Mouse (Mus musculus) lung, embryonic 15.5 days (tissue): ENCODE results near the gene Poll. TPM values are rescaled to one million over a fixed set of nuclear protein-coding genes. Genes with fewer than 3 reads are reported as not detected.
"Not testable (repeated sequence)": the region's sequence is repeated elsewhere in the genome, so short reads cannot be mapped to it uniquely, and the experiment has no call there.

Source experiments
- ATAC-seq: fragments of 200-750 bp; cut with Nextera tagmentation; 2 replicates; pipeline ENCODE4 v1.8.0; 2017; ENCODE audit warnings: moderate number of reproducible peaks, borderline replicate concordance; ENCODE audit not compliant: low FRiP score, low TSS enrichment; ENCODE audit errors: extremely low read depth
- H3K27ac ChIP-seq: fragments of 300-500 bp; sonication (generic); 2 replicates; pipeline ENCODE4 v1.5.1; 2015; ENCODE audit warnings: moderate library complexity, mild to moderate bottlenecking, inconsistent platforms
- H3K27me3 ChIP-seq: fragments of 300-500 bp; sonication (generic); 2 replicates; pipeline ENCODE4 v1.6.1; 2015; ENCODE audit warnings: inconsistent platforms
- H3K36me3 ChIP-seq: fragments of 300-500 bp; sonication (generic); 2 replicates; pipeline ENCODE4 v1.6.1; 2015; ENCODE audit warnings: inconsistent platforms
- H3K4me1 ChIP-seq: fragments of 300-500 bp; sonication (generic); 2 replicates; pipeline ENCODE4 v1.6.1; 2015; ENCODE audit warnings: inconsistent platforms
- H3K4me2 ChIP-seq: fragments of 300-500 bp; sonication (generic); 2 replicates; pipeline ENCODE4 v1.6.1; 2015; ENCODE audit warnings: inconsistent platforms, mild to moderate bottlenecking, moderate library complexity
- H3K4me3 ChIP-seq: fragments of 300-500 bp; sonication (generic); 2 replicates; pipeline ENCODE4 v1.5.1; 2015; ENCODE audit warnings: mild to moderate bottlenecking, inconsistent platforms
- H3K9ac ChIP-seq: fragments of 300-500 bp; sonication (generic); 2 replicates; pipeline ENCODE4 v1.6.1; 2015; ENCODE audit warnings: inconsistent platforms
- H3K9me3 ChIP-seq: fragments of 300-500 bp; sonication (generic); 2 replicates; pipeline ENCODE4 v1.6.1; 2016; ENCODE audit warnings: inconsistent platforms
- WGBS: fragments of 180-500 bp; shearing (Covaris S2); methylation state at CpG from one replicate; pipeline ENCODE4 v1.1.7; 2015; 5-methylcytosine and 5-hydroxymethylcytosine counted together
- polyA plus RNA-seq: library from polyadenylated mRNA; unstranded; fragments of >200 nt; fragmentation: Nextera tagmentation; extraction: Ambion mirVana; gene quantifications from 2 replicates; pipeline ENCODE4 v1.2.1, GENCODE M21; 2015

The Poll gene
- polyA plus RNA-seq, 1 experiment from 2014 or later: 19.9 TPM

GRCm38 (mm10) chr19:45548196-45548595 lies 12.1 kb downstream of the Poll start:
- not testable (repeated sequence) for H3K9me3 ChIP-seq, H3K4me3 ChIP-seq
- peaks cover 16% of the 10 kb centered on the region for H3K4me1 ChIP-seq

GRCm38 (mm10) chr19:45544925-45545321 lies 15.4 kb downstream of the Poll start:
- Histone ChIP-seq H3K27ac (no peak overlapping the region), H3K27me3 (peaks cover 57% of the 10 kb centered on the region), H3K9ac (no peak overlapping the region), H3K36me3 (no peaks in the 10 kb centered on the region), H3K9me3 (no peaks in the 10 kb centered on the region), H3K4me1 (peaks cover 18% of the 10 kb centered on the region), H3K4me2 (peak overlapping the region; percentile 89), H3K4me3 (peak overlapping the region; percentile 46)
- peak; percentile 72; the same call in 1 of the 2 replicates for ATAC-seq
- 0% methylated on average over 30 of the region's 30 CpGs for WGBS

More at GRCm38 (mm10) chr19:45548196-45548595, 12.1 kb downstream of the Poll start:
- H3K27ac ChIP-seq, H3K36me3 ChIP-seq, ATAC-seq, H3K9ac ChIP-seq, H3K4me2 ChIP-seq: not testable (repeated sequence)
- peaks cover 25% of the 10 kb centered on the region for H3K27me3 ChIP-seq

- Histone ChIP-seq H3K4me2 (peak overlapping the region; percentile 89), H3K27me3 (peaks cover 60% of the 10 kb centered on the region), H3K9me3 (no peaks in the 10 kb centered on the region), H3K9ac (no peak overlapping the region), H3K4me3 (peak overlapping the region; percentile 46), H3K4me1 (peaks cover 18% of the 10 kb centered on the region), H3K36me3 (no peaks in the 10 kb centered on the region), H3K27ac (no peak overlapping the region)
- 0 out of 2 replicates have a peak, but pooled peaks have one; percentile 37 for ATAC-seq
- WGBS: 1% methylated on average over 16 of the region's 26 CpGs
These were observed 16.0 kb downstream of the Poll start for GRCm38 (mm10) chr19:45544152-45544924.

GRCm38 (mm10) chr19:45542061-45542460 lies 18.3 kb downstream of the Poll start:
- Histone ChIP-seq H3K4me2 (peak overlapping the region; percentile 83), H3K27ac (no peak overlapping the region), H3K36me3 (no peaks in the 10 kb centered on the region), H3K4me3 (peak overlapping the region; percentile 39), H3K9ac (0 out of 2 replicates have a peak overlapping the region, but pooled peaks have one; percentile 20), H3K9me3 (no peaks in the 10 kb centered on the region), H3K27me3 (peaks cover 60% of the 10 kb centered on the region), H3K4me1 (peaks cover 18% of the 10 kb centered on the region)
- no peak for ATAC-seq
- 26% methylated on average over 3 of the region's 3 CpGs for WGBS

GRCm38 (mm10) chr19:45541409-45542041 lies 18.8 kb downstream of the Poll start:
- H3K4me3 ChIP-seq: peak overlapping the region; percentile 39
- H3K9me3 ChIP-seq: no peaks in the 10 kb centered on the region
- H3K4me2 ChIP-seq: peak overlapping the region; percentile 83
- peaks cover 59% of the 10 kb centered on the region for H3K27me3 ChIP-seq
- no peaks in the 10 kb centered on the region for H3K36me3 ChIP-seq
- peak; percentile 24 for ATAC-seq
- H3K9ac ChIP-seq: 0 out of 2 replicates have a peak overlapping the region, but pooled peaks have one; percentile 20
- 1% methylated on average over 51 of the region's 58 CpGs for WGBS
- no peak overlapping the region for H3K27ac ChIP-seq
- peaks cover 18% of the 10 kb centered on the region for H3K4me1 ChIP-seq

GRCm38 (mm10) chr19:45540657-45541408 lies 19.5 kb downstream of the Poll start:
- Histone ChIP-seq H3K4me1 (peaks cover 18% of the 10 kb centered on the region), H3K9me3 (no peaks in the 10 kb centered on the region), H3K27ac (no peak overlapping the region), H3K4me3 (peak overlapping the region; percentile 39), H3K36me3 (no peaks in the 10 kb centered on the region), H3K27me3 (peaks cover 52% of the 10 kb centered on the region), H3K4me2 (peak overlapping the region; percentile 83), H3K9ac (no peak overlapping the region)
- ATAC-seq: no peak
- WGBS: 32% methylated on average over 8 of the region's 8 CpGs

- WGBS: 47% methylated on average over 1 of the region's 1 CpGs
- no peak overlapping the region for H3K4me3 ChIP-seq
- peaks cover 28% of the 10 kb centered on the region for H3K27me3 ChIP-seq
- no peaks in the 10 kb centered on the region for H3K9me3 ChIP-seq
- no peak overlapping the region for H3K9ac ChIP-seq
- no peak overlapping the region for H3K4me2 ChIP-seq
- peaks cover 9% of the 10 kb centered on the region; the same call in 1 of the 2 replicates for H3K4me1 ChIP-seq
- no peaks in the 10 kb centered on the region for H3K36me3 ChIP-seq
- no peak for ATAC-seq
- H3K27ac ChIP-seq: no peak overlapping the region
These were observed 22.8 kb downstream of the Poll start for GRCm38 (mm10) chr19:45537505-45537904.

GRCm38 (mm10) chr19:45535929-45536328 lies 24.4 kb downstream of the Poll start:
- Histone ChIP-seq H3K4me1 (0 out of 2 replicates have a peak, but pooled peaks cover 7% of the 10 kb centered on the region), H3K9me3 (no peaks in the 10 kb centered on the region), H3K4me3 (no peak overlapping the region), H3K9ac (no peak overlapping the region), H3K27me3 (peaks cover 12% of the 10 kb centered on the region), H3K36me3 (no peaks in the 10 kb centered on the region), H3K27ac (no peak overlapping the region), H3K4me2 (no peak overlapping the region)
- no peak for ATAC-seq
- WGBS: 54% methylated on average over 6 of the region's 6 CpGs

- H3K4me1 ChIP-seq: 0 out of 2 replicates have a peak, but pooled peaks cover 4% of the 10 kb centered on the region
- H3K36me3 ChIP-seq: no peaks in the 10 kb centered on the region
- no peak overlapping the region for H3K4me2 ChIP-seq
- H3K9me3 ChIP-seq: no peaks in the 10 kb centered on the region
- ATAC-seq: no peak; the same call in 1 of the 2 replicates
- WGBS: 74% methylated on average over 8 of the region's 8 CpGs
- no peak overlapping the region for H3K4me3 ChIP-seq
- no peak overlapping the region for H3K27ac ChIP-seq
- H3K27me3 ChIP-seq: peaks cover 6% of the 10 kb centered on the region; the same call in 1 of the 2 replicates
- no peak overlapping the region for H3K9ac ChIP-seq
These were observed 25.1 kb downstream of the Poll start for GRCm38 (mm10) chr19:45535214-45535735.

GRCm38 (mm10) chr19:45533617-45534016 lies 26.7 kb downstream of the Poll start:
- no peak overlapping the region for H3K9ac ChIP-seq
- no peaks in the 10 kb centered on the region for H3K27me3 ChIP-seq
- peaks cover 10% of the 10 kb centered on the region for H3K4me1 ChIP-seq
- H3K9me3 ChIP-seq: no peaks in the 10 kb centered on the region
- peaks cover 4% of the 10 kb centered on the region; the same call in 1 of the 2 replicates for H3K36me3 ChIP-seq
- no peak overlapping the region for H3K4me2 ChIP-seq
- H3K4me3 ChIP-seq: no peak overlapping the region
- 48% methylated on average over 7 of the region's 7 CpGs for whole genome bisulfite sequencing
- no peak overlapping the region for H3K27ac ChIP-seq
- no peak for ATAC-seq

- H3K27ac ChIP-seq: no peak overlapping the region
- 56% methylated on average over 6 of the region's 6 CpGs for WGBS
- ATAC-seq: no peak
These were observed 28.8 kb downstream of the Poll start for GRCm38 (mm10) chr19:45531554-45531953.

More at GRCm38 (mm10) chr19:45531554-45531953, 28.8 kb downstream of the Poll start:
- H3K4me2 ChIP-seq: no peak overlapping the region
- H3K9ac ChIP-seq: no peak overlapping the region
- no peaks in the 10 kb centered on the region for H3K9me3 ChIP-seq
- peaks cover 15% of the 10 kb centered on the region; the same call in 1 of the 2 replicates for H3K36me3 ChIP-seq
- no peak overlapping the region for H3K4me3 ChIP-seq
- H3K4me1 ChIP-seq: peaks cover 10% of the 10 kb centered on the region
- H3K27me3 ChIP-seq: no peaks in the 10 kb centered on the region
